Mouse (Mus musculus) A20 (cell line): ENCODE data around the gene Siglecg.
A peak's percentile ranks its signal among the peaks of the same experiment; 100 is the strongest.
"Not testable (repeated sequence)": the region's sequence is repeated elsewhere in the genome, so short reads cannot be mapped to it uniquely, and the experiment has no call there.

Experiments
- DNase-seq: peaks from one replicate; pipeline ENCODE4 v3.0.0-alpha.2; 2011; ENCODE audit warnings: low read depth, low spot score

Siglecg gene

DNA sequence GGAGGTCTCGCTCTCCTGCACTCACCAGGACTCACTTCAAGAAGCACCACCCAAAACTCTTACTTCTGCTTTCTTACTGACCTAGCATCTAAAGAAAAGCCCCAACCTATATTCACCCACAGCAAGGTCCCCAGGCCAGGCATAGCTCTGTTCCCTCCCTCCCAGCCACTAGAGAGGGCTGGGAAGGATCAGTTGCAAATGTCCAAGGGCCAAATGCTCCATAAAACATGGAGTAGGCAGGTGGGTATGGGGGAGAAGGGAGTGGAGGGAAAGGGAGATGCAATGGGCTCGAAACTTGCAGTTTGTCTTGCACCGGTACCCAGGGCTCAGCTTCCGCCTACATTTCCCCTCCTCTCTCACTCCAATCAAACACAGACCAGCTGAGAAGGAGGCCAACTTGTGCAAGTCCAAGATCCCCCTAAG, at the start of gene Siglecg:
TSS of gene Siglecg (plus strand) at position 74 of the 423 bp plus-strand sequence.
- DNase-seq: peak; percentile 92

DNA sequence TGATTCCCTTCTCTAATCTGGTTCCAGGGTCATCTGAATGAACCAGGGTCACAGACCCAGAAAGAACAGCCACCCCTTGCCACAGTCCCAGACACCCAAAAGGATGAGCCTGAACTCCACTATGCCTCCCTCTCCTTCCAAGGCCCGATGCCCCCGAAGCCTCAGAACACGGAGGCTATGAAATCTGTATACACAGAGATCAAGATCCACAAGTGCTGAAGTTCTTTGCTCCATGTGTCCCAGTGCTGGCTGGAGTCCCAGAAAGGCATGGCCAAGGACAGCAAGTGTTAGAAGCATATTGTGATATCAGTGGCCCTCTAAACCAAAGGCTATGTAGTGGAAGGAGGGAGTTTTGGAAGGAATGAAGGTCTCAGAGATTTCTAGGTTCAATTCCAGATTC, 49.4 kb upstream of the Siglecg start:
- DNase-seq: no peak

DNA sequence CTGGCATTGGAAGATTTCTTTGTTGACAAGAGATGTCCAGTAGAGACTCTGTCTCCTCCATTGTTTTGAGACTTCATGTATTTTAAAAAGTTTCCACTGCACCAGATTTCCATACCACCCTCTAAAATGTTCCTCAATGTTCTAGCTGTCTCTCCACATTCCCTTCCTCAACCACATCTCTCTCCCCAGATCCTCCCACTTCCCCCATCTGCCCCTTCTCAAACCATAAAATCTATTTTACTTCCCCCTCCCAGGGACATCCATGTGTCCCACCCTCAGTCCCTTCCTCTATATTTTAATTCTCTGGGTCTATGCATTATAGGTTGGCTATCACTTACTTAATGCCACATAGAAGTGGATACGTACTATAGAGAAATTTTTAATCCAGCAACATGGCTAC, 46.6 kb upstream of the Siglecg start:
- DNase-seq: no peak

DNA sequence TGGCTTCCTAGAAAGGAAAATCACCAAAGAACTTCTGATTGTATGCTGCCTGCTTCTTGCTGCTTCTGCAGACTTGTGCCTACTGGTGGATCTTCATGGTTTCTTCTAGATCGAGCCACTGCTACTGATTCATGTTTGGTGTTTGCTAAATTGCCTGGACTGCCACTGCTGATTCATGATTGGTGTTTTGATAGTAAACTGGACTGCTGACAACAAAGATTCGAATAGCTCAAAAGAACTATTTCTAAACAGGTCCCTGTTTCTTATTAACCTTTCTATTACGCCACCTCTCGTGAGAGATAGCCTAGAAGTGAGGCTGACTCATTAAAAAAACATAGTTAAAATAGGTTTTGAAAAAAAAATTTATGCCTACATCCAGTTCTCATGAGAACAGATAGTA, 46.0 kb upstream of the Siglecg start:
- no peak for DNase-seq

DNA sequence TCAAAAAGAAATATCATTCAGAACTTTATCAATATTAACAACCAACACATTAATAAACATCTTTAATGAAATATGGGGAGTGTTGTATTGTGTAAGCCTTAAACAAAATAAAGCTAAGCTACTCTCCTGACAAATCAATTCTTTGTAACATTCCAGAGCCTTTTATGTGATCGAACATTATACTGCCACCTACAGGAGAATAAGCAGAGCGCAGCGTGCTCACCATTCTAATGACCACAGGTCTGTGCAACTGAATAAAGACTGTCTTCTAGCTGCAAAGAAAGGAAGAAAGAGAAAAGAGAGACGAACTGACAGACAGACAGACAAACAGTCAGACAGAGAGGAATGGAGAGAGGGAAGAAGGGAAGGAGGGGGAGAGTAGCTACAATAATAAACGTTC, 29.8 kb upstream of the Siglecg start:
- DNase-seq: peak; percentile 61

DNA sequence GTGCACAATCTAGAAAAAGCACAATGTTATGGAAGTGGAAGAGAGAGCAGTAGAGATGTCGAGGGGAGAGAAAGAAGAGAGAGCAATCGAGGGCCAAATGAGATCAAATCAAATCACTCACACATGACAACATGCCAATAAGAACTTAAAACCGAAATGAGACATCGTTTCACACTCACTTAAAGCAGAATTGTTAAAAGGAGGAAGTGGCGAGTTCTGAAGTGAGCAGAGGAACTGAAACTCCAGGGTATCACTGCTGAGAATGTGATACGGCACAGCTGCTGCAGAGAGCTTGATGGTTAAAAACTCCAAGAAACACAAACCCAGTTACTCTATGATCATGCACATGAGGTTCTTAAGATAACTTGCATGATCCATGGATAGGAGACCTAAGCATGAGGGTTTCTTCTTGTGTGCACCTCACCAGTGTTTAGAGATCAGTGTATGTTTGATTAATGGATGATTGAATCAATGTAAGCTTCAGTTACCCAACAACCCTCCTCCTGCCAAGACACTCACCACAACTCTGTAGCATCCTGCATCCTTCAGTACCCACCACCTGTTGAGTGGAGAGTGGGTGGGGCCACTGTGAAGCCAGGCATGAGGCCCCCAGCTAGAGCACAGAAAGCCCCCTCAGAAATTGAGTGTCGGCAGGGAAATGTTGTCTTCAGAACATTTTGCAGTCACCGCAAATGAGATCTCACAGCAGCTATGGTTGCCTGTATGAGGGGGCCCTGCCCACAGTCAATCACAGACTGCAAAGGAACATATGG, 15.5 kb upstream of the Siglecg start:
- peak; percentile 93 for DNase-seq

DNA sequence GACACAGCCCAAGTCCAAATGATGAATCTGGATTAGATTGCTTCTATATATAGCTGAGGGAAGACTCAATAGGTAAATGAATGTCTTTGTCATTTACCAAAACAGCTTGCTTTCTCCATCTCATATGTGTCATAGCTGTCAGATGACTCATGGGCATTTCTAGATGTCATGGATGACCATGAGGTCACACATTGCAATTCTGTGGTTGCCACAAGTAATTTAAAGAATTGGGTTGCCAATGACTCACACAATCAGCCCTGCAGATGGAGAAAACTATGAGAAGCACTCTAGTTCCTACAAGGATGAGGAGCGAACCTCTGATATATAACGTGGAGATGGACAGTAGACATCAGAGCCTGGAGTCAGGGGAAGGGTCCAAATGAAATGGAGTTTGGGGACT, 8.5 kb upstream of the Siglecg start:
- no peak for DNase-seq

DNA sequence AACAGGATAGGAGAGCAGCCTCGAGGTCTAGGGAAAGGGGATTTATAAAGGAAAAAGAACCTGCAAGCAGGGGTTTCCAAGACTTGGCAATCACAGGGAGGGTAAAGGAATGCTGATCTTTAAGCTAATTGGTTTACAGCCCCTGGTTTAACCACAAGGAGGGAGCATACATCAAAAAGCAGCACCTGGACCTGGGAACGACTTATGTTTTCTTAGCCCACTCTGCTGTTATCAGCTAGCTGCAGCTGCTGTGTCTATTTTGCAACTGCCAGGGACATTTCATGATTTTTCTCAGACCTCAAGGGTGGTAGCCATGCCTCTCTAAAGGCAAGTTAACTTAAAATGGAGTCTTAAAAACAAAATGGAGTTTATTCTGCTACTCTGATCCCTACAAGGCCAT, 5.3 kb upstream of the Siglecg start:
- no peak for DNase-seq

DNA sequence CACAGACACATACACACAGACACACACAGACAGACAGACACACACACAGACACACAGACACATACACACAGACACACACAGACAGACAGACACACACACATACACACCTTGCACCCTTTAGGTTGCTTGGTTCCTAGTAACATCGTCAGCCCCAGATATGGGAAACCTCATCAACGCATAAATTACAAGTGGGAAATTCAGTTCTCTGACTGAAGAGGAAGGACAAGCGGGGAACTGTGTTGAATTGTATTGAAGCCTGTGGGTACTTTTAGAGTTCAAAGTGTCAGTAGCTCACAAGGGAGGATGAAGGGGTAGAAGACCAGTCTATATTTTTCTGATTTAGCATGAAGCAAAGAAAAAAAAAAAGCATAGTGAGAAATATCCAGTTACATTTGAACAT, 431 bp upstream of the Siglecg start:
- no peak for DNase-seq

DNA sequence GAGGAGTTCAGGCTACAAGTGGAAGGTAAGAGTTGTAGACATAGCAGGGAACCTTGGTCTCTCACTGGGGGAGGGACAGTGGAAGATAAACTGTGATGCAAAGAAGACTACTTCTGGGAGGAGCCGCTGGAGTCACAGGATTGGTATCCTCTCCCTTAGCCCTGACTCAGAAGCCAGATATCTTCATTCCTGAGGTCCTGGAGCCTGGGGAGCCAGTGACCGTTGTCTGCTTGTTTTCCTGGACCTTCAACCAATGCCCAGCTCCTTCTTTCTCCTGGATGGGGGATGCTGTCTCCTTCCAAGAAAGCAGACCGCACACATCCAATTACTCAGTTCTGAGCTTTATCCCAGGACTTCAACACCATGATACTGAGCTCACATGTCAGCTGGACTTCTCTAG, 1.1 kb downstream of the Siglecg start:
- no peak for DNase-seq

DNA sequence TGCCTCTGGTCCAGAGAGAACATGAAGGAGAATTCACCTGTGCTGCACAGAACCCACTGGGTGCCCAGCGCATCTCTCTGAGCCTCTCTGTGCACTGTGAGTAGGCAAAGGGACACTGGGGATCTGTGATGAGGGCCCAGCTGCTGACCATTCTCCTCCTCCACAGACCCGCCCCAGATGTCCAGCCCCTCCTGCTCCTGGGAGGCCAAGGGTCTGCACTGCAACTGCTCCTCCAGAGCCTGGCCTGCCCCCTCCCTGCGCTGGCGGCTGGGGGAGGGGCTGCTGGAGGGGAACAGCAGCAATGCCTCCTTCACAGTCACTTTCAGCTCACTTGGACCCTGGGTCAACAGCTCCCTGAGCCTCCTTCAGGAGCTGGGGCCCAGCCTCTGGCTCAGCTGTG, 3.7 kb downstream of the Siglecg start:
- DNase-seq: not testable (repeated sequence)

DNA sequence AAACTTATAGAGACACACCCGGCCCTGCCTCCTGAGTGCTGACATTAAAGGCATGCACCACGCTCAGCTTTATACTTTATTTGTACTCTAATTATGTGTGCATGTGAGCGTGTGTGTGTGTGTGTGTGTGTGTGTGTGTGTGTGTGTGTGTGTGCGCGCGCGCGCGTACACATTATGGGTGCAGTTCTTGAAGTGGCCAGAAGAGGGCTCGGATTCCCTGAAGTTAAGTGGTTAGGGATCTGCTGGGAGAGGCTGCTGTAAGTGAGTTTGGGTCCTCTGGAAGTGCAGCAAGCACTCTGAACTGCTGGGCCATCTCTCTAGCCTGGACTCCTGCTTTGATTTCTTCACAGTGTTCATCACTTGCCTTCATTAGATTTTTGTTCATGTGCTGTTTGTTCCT, 9.3 kb downstream of the Siglecg start:
- no peak for DNase-seq

DNA sequence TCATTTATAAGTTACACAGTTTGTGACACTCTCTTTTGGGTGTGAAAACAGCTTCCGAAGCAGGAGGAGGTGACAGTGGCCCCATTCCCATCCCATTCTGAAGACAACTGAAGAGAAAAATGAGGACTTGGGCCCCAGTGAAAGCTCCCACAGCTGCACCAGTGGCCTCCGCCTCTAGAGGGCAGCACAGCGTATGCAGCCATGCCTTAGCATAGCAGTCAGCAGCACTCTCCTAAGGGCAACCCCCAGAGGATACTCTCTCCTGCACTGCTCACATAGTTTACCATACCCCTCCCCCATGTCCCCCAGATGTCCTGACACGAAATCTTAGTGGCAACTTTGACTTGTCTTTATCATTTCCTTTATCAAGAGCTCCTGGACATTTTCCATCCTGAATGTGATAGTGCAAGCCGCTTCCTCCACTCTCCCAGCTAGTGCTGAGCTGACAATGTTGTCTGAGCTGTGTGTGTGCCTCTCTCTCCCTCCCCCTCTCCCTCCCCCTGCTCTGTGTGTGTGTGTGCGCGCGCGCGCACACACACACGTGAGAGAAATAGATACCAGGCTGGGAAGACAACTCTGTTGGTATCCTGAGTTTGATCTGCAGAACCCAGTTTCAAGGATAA, 15.1 kb downstream of the Siglecg start:
- DNase-seq: peak; percentile 74

DNA sequence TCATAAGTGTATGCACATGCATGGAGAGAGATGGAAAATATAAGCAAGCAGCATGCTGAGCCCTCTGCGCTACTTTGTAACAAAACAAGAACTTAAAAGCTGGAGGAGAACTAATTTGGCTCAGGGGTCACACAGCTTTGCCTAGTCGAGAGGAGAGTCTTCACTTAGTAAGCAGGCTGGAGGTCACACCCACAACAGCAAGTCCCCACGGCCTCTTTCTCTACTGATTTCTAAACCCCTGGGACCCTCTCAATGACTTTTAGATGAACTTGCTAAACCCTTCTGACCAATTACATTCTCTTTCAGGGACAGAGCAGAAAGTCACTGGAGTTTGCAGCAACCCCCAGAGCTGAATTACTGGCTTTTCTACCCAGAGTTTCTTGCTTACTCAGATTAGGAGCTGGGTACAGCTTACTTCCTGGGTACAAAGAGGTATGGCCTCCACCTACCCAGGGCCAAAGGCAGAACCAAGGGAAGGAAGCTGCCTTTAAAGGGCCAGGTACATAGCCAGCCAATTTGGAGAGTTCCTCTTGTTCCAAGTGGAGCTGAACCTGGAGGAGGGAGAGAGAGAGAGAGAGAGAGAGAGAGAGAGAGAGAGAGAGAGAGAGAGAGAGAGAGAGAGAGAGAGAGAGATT, 16.1 kb downstream of the Siglecg start:
- DNase-seq: no peak

DNA sequence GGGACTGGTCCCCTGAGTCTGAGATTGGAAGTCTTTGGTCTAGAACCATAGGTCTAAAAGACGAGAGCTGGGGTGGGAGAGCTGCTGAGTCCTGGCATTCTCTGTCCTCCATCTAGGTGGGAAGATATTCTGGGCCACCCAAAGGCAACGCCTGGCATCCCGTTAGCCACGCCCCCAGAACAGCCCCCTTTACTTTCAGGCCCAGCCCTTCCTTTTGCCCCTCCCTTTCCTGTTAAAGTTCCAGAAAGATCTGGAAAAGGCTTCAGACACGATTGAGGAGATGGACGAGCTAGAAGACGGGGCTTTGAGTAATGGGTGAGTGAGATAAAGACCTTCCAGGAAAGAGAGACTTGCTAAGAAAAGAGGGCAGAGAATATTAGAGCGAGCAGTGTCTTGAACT, 19.4 kb downstream of the Siglecg start, which contains the start of gene Lim2:
TSS of gene Lim2 (plus strand) at position 265 of the 400 bp plus-strand sequence.
- DNase-seq: no peak

DNA sequence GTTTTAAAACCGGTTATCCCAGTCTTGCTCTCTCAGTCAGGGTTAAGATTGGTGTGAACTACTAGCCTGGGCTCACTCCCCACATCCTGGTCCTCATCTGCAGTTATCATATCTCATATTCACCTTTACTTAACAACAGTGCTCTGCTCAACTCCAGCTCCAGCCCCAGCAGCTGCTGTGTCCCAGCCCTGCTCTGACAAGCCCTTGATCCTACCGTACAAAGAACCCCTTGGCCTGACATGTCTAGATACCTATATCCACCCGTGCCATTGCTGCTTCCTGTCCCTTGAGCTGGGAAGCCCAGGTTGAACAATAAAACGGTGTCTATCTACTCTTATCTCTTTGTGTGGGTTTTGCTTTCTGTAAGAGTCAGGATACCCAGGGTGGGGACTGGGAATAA, 21.5 kb downstream of the Siglecg start:
- no peak for DNase-seq

DNA sequence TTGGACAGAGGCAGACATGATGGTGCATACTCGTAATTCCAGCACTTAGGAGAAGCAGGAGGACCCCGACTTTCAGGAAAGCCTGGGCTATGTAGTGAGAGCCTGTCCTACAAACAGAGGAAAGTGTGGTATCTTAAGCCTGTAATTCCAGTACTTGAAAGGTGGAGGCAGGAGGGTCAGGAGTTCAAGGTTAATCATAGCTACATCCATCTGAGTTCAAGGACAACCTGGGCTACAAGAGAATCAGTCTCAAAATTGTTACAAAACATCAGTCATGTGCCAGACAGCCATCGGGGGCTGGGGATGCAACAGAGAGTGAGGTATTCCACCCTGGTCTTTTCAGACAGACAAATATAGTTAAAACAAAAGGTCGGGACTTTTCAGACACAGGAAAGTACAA, 24.9 kb downstream of the Siglecg start:
- DNase-seq: no peak

DNA sequence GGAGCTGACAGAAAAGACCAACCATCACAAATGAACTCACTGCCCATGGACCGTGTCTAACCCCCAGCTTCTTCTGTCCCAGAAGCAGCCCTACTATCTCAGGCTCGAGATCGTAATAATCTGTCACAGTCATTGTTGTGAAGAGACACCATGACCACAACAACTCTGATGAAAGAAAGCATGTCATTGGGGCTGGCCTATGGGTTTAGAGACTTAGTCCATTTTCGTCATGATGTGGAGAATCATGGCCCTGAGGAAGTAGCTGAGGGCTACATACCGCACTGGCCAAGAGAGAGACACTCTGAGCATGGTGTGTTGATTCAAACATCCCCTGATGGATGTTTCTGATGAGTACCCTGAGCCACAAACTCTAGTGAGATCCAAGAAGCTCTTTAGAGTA, 26.7 kb downstream of the Siglecg start:
- DNase-seq: no peak

DNA sequence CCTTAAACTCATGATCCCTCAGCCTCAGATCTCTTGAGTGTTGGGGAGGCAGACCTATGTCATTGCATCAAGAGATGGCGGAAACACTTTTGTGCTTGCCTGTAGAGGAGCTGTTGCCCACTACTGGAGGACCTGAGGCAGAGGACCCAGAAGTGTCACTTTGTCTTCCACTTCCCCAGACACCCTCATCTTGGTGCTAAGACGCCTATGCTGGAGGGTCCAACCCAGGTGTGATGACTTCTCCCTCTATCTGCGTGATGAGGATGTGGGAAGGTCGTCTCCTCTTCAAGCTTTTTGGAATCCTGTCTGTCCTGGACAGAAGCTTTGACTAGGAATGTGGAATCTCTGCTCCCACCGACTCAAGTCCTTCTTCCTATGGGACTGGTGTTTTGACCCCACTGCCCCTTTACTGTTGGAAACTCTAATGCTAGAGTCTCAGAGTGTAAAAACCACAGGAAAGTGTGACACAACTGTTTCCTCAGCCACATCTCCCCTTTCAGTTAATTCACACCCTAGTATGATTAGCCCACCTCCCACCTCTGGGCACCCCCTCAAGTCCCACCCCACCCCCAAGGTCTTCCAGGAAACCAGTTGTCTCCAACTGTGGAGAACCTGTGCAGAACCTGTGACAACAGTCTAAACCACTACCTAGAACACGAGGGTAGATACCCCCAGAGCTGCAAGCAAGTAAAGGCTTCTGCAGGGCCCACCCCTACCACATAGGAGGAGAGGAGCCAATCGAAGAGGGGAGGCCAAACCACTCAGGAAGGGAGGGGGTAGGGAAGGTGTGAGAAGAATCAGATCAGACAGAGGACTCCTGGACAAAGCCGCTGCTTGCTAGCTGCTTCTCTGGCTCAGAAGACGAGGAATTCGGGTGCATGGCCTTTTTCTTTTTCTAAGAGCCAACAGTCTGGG, 28.6 kb downstream of the Siglecg start, which contains the start of gene Nkg7:
TSS of gene Nkg7 (plus strand) at position 733 of the 915 bp plus-strand sequence.
- DNase-seq: no peak

DNA sequence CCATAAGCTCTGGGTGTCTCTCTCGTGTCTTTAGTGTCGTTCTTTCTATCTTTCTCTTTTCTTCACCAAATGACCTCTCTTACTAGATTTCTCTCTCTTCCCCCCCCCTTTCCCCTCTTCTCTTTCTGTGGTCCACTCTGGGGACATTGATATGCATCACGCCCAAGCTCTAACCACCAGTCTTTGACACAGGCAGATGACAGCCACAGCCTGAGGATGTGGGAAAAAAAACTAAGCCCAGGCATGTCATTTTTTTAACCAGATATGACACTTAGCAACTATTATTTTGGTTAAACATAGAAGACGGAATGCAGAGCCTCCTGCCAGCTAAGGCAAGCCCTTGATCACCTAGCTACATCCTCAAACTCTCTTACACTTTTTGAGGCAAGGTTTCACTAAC, 30.6 kb downstream of the Siglecg start:
- no peak for DNase-seq

DNA sequence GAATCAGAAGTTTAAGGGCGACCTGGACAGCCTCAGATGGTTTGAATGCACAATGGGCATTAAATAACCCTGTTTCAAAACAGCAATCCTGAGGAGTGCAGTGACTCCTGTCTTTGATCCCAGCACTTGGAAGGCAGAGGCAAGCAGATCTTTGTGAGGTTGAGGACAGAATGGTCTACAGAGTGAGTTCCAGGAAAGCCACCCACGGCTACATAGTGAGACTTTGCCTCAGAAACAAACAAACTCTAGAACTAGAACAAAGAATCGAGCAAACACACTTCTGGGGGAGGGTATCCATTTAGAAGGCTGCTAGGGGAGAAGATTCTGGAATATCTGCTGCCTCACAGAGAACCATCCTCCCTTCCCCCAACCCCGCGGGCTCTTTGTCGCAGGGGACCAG, 32.5 kb downstream of the Siglecg start, which contains the start of gene Cldnd2:
TSS of gene Cldnd2 (plus strand) at position 301 of the 400 bp plus-strand sequence.
- DNase-seq: no peak

DNA sequence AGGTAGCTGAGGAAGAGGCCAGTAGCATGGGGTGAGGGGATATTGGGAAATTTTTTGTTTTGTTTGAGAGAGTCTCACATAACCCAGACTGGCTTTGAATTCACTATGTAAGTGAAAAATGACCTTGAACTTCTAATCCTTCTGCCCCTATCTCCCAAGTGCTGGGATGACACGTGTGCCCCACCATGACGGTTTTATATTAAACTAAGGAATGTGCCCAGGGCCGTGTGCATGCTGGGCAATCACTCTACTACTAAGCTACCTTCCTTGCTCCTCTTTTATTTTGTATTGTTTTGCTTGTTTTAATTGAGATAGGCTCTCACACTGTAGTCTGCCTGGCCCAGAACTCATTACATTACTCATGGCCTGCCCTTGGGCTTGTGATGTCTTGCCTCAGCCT, 33.1 kb downstream of the Siglecg start:
- DNase-seq: no peak
